Mouse (Mus musculus) embryo, embryonic 10 days (tissue): ENCODE results near the gene Fam83d.

Experiments
- DNase-seq: peaks from one replicate; pipeline ENCODE4 v3.0.0-alpha.2; 2015; ENCODE audit warnings: low spot score

The Fam83d gene

DNA sequence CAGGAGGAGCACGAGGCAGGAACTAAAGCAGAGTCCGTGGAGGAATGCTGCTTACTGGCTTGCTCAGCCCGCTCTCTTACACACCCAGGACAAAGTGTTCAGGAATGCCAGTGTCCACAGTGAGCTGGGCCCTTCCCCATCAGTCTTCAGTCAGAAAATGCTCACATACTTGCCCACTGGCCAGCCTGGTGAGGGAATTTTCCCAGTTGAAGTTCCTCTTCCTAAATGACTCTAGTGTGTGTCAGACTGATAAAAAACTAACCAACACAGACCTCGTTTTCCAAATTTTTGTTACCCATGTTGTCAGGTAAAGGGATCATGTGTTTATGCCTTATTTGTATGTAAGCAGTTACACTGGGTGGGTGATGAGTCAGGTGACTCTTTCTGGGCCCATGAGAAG lies 48.3 kb downstream of the Fam83d start:
- no peak for DNase-seq

DNA sequence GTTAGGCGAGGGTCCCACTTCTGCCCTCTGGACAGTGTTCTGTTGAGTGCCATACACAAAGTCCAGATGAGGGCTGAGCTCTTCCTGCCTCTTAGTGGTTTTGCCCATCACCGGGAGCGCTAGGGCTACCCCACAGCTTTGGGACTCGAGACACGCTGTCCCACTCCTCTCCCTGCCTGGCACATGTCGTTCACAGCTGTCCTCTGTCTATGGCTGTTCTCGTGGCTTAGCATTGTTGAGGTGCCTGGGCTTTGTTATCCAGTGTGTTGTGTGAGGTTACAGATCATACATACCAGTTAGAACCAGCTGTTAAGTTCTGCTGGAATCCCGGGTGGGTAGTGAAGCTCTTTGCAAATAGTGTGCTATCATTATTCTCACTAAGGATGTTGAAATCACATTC lies 49.8 kb downstream of the Fam83d start:
- no peak for DNase-seq

DNA sequence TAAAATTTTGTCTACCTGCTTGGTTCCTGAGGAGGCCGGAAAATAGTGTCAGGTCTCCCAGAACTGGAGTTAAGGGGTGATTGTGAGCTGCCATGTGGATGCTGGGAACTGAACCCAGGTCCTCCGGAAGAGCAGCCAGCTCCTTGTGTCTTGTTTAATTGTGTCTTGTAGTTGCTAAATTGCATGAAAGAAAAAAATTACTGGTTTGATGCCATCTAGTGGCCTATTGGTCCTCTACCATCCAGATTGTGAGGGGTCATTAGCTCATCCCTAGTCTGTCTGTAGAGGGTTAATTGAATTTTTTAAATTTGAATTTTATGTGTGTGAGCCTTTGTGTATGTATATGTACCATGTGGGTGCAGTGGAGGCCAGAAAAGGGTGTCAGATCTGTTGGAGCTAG lies 60.2 kb downstream of the Fam83d start:
- DNase-seq, result no peak

DNA sequence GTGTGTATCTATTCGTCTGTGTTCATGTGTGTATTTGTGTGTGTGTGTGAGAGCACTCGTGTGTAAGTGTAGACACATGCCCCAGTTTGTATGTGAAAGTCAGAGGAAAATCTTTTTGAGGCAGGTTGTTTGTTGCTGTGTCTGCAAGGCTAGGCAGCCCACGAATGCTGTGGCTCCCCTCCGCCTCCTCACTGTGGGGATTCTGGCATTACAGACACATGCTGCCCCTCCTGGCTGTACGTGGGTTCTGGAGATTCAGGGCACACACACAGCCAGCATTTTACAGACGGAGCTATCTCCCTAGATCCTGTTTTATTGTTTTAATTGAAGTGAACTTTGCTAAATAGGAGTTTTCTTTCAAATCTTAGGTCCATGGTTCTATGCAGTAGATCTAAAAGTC lies 61.9 kb downstream of the Fam83d start:
- no peak for DNase-seq

DNA sequence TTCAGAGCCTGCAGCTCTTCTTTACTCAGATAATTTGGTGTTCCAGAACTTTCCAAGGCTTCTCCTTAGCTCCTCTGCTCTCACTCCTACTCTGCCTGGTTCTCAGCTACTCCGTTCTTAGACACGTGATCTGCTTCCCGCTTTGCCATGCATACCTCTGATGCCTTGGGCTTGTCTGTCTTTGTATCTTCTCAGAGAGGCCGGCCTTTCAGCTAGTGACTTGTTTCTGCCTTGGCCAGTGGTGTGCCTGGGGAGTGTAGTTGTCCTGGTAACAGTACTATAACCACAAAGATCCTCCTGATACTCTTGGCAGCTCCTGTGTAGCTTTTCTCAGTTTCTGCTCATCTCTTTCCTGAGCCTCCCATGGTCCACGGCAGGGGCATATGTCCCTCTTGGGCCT lies 65.3 kb downstream of the Fam83d start:
- no peak for DNase-seq

DNA sequence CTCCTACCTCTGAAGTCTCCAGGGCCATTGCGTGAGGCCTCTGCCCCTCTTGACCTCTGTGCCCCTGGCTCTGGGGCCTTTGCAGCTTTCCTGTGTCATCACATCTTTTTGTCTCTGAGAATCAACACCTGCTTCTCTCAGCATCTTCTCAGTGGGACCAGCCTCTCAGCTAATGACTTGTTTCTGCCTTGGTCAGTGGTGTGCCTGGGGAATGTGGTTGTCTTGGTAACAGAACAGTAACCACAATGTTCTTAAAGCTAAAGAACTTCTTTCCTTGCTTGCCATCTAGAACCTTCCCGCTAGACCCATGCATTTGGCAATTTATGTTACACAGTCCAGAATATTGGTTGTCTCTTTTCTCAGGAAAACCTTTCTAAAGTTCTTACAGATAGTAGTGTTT lies 65.8 kb downstream of the Fam83d start:
- no peak for DNase-seq
